Mouse (Mus musculus): ENCODE data around the gene Gm11077.

Gm11077 gene

GRCm38 (mm10) chr6:140745586-140745985, 16.5 kb downstream of the Gm11077 start:
- in situ Hi-C loops (cut with MboI, MseI) = no loop called here

GRCm38 (mm10) chr6:140747591-140747990, 18.5 kb downstream of the Gm11077 start:
- in situ Hi-C loops (cut with MboI, MseI) = no loop called here

GRCm38 (mm10) chr6:140750371-140751080, 21.4 kb downstream of the Gm11077 start:
- in situ Hi-C loops (cut with MboI, MseI) = loop anchor here (25.0 kb wide), 2 partner anchors 687 to 1262 kb away; partner anchors contain the start of gene Gm6614 (in 1 of the 2)

GRCm38 (mm10) chr6:140766365-140766764, 37.3 kb downstream of the Gm11077 start:
- in situ Hi-C loops (cut with MboI, MseI) = loop anchor here (5.0 to 25.0 kb wide), 3 partner anchors 49 to 1246 kb away; partner anchors contain the start of gene Gm6614 (in 1 of the 2)

- in situ Hi-C loops (cut with MboI, MseI) = loop anchor here (5.0 to 25.0 kb wide), 3 partner anchors 50 to 1245 kb away; partner anchors contain the start of gene Gm6614 (in 1 of the 2)
Measured at GRCm38 (mm10) chr6:140767237-140767636, 38.2 kb downstream of the Gm11077 start.

GRCm38 (mm10) chr6:140768180-140768579, 39.1 kb downstream of the Gm11077 start:
- in situ Hi-C loops (cut with MboI, MseI) = loop anchor here (5.0 to 25.0 kb wide), 3 partner anchors 51 to 1244 kb away; partner anchors contain the start of gene Gm6614 (in 1 of the 2)

GRCm38 (mm10) chr6:140768859-140769640, 40.0 kb downstream of the Gm11077 start:
- in situ Hi-C loops (cut with MboI, MseI) = loop anchor here (5.0 to 25.0 kb wide), 3 partner anchors 52 to 1243 kb away; partner anchors contain the start of gene Gm6614 (in 1 of the 2)

GRCm38 (mm10) chr6:140776274-140776673, 47.2 kb downstream of the Gm11077 start:
- in situ Hi-C loops (cut with MboI, MseI) = loop anchor here (5.0 to 10.0 kb wide), 2 partner anchors 81 to 539 kb away; no protein-coding TSS in a partner anchor

GRCm38 (mm10) chr6:140782524-140782923, 53.4 kb downstream of the Gm11077 start:
- in situ Hi-C loops (cut with MboI, MseI) = no loop called here

GRCm38 (mm10) chr6:140786058-140786457, 57.0 kb downstream of the Gm11077 start:
- in situ Hi-C loops (cut with MboI, MseI) = no loop called here

GRCm38 (mm10) chr6:140789850-140790249, 60.8 kb downstream of the Gm11077 start:
- in situ Hi-C loops (cut with MboI, MseI) = no loop called here

- in situ Hi-C loops (cut with MboI, MseI) = no loop called here
Measured at GRCm38 (mm10) chr6:140793676-140794262, 64.7 kb downstream of the Gm11077 start.

- in situ Hi-C loops (cut with MboI, MseI) = loop anchor here in 1 of 2 experiments (5.0 kb wide), 1 partner anchor 48 kb away; no protein-coding TSS in a partner anchor
Measured at GRCm38 (mm10) chr6:140798841-140799240, 69.8 kb downstream of the Gm11077 start.

GRCm38 (mm10) chr6:140799435-140800040, 70.5 kb downstream of the Gm11077 start:
- in situ Hi-C loops (cut with MboI, MseI) = loop anchor here in 1 of 2 experiments (5.0 kb wide), 1 partner anchor 48 kb away; no protein-coding TSS in a partner anchor

GRCm38 (mm10) chr6:140800587-140800986, 71.5 kb downstream of the Gm11077 start:
- in situ Hi-C loops (cut with MboI, MseI) = no loop called here

Data from T-helper 17 cell (primary cell).